Mouse (Mus musculus): Measurements from ENCODE around the gene Olfr1457. TPM values are rescaled to one million over a fixed set of nuclear protein-coding genes. Genes with fewer than 3 reads are reported as not detected.

Olfr1457 gene
- polyA plus RNA-seq (2015; fragmentation: Nextera tagmentation; extraction: Ambion mirVana), result not detected in 2 replicates

DNA sequence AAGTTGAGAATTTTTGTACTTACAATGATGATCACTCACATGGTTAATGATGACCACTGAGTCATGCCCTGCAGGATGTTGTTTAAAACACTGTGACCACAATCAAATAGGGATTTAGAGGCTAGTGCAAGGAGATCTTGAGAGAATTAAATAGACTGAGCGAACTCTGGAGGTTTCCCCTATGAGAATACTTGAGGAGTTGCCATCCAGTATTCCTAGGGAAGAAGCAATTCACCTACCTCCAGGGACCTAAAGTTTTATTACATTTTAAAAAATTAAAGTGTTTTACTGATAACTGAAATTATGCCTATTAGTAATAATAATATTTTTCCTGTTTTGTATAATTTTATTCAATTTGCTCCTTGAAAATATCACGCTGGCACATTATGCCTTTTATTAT lies at the start of gene Olfr1457:
Gene Olfr1457, minus strand, starts transcription at position 101 of the 400 bp plus-strand sequence.

GRCm38 (mm10) chr19:13106675-13107074 lies 9.0 kb upstream of the Olfr1457 start, which contains the start of gene Olfr1458:
Gene Olfr1458, minus strand, starts transcription at chr19:13106775.

DNA sequence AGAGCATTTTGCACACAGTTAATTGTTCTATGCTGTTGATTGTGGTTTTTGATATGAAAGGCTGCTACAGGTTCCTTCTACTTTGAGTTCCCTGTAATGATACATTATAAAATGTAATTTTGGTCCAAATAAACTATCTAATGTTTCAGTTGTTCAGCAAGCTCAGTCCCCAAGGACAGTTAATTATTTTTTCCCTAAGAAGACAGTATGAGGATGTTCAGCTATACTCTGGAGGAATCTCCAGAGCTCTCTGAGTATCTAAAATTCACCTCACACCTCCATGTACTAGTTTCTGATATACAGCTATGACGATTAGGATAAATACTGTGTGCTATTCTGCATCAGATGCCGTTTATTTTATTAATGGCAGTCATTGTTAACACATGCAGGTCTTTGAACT lies 37.4 kb downstream of the Olfr1457 start, which contains the start of gene Olfr1454:
Gene Olfr1454, plus strand, starts transcription at position 301 of the 400 bp plus-strand sequence.

Other genes with a start within 250 kb of the Olfr1457 start
- not detected in 2 replicates for gene Olfr1444, start 240.6 kb downstream of the Olfr1457 start, polyA plus RNA-seq (2015; fragmentation: Nextera tagmentation; extraction: Ambion mirVana)
- gene Olfr1445, start 214.0 kb downstream of the Olfr1457 start, polyA plus RNA-seq (2015; fragmentation: Nextera tagmentation; extraction: Ambion mirVana), result not detected in 2 replicates
- not detected in 2 replicates for gene Olfr1446, start 204.4 kb downstream of the Olfr1457 start, polyA plus RNA-seq (2015; fragmentation: Nextera tagmentation; extraction: Ambion mirVana)
- not detected in 2 replicates for gene Olfr1447, start 194.1 kb downstream of the Olfr1457 start, polyA plus RNA-seq (2015; fragmentation: Nextera tagmentation; extraction: Ambion mirVana)
- not detected in 2 replicates for gene Olfr1448, start 173.5 kb downstream of the Olfr1457 start, polyA plus RNA-seq (2015; fragmentation: Nextera tagmentation; extraction: Ambion mirVana)
- gene Olfr1449, start 167.1 kb downstream of the Olfr1457 start, polyA plus RNA-seq (2015; fragmentation: Nextera tagmentation; extraction: Ambion mirVana), result not detected in 2 replicates
- not detected in 2 replicates for gene Olfr1450, start 147.6 kb downstream of the Olfr1457 start, polyA plus RNA-seq (2015; fragmentation: Nextera tagmentation; extraction: Ambion mirVana)
- not detected in 2 replicates for gene Olfr1451, start 102.9 kb downstream of the Olfr1457 start, polyA plus RNA-seq (2015; fragmentation: Nextera tagmentation; extraction: Ambion mirVana)
- not detected in 2 replicates for gene Olfr1453, start 69.6 kb downstream of the Olfr1457 start, polyA plus RNA-seq (2015; fragmentation: Nextera tagmentation; extraction: Ambion mirVana)
- gene Olfr1454, start 37.3 kb downstream of the Olfr1457 start, polyA plus RNA-seq (2015; fragmentation: Nextera tagmentation; extraction: Ambion mirVana), result not detected in 2 replicates
- not detected in 2 replicates for gene Olfr1458, start 8.9 kb upstream of the Olfr1457 start, polyA plus RNA-seq (2015; fragmentation: Nextera tagmentation; extraction: Ambion mirVana)
- gene Olfr1459, start 51.7 kb upstream of the Olfr1457 start, polyA plus RNA-seq (2015; fragmentation: Nextera tagmentation; extraction: Ambion mirVana), result not detected in 2 replicates
- not detected in 2 replicates for gene Olfr1461, start 65.1 kb upstream of the Olfr1457 start, polyA plus RNA-seq (2015; fragmentation: Nextera tagmentation; extraction: Ambion mirVana)
- gene Olfr1462, start 87.8 kb upstream of the Olfr1457 start, polyA plus RNA-seq (2015; fragmentation: Nextera tagmentation; extraction: Ambion mirVana), result not detected in 2 replicates
- not detected in 2 replicates for gene Olfr1463, start 133.4 kb upstream of the Olfr1457 start, polyA plus RNA-seq (2015; fragmentation: Nextera tagmentation; extraction: Ambion mirVana)
- not detected in 2 replicates for gene Olfr1465, start 217.7 kb upstream of the Olfr1457 start, polyA plus RNA-seq (2015; fragmentation: Nextera tagmentation; extraction: Ambion mirVana)
- gene Olfr1466, start 241.0 kb upstream of the Olfr1457 start, polyA plus RNA-seq (2015; fragmentation: Nextera tagmentation; extraction: Ambion mirVana), result not detected in 2 replicates